Comparison of ENCODE assay signal across 1 mouse cellular context in the genomic region with DNA sequence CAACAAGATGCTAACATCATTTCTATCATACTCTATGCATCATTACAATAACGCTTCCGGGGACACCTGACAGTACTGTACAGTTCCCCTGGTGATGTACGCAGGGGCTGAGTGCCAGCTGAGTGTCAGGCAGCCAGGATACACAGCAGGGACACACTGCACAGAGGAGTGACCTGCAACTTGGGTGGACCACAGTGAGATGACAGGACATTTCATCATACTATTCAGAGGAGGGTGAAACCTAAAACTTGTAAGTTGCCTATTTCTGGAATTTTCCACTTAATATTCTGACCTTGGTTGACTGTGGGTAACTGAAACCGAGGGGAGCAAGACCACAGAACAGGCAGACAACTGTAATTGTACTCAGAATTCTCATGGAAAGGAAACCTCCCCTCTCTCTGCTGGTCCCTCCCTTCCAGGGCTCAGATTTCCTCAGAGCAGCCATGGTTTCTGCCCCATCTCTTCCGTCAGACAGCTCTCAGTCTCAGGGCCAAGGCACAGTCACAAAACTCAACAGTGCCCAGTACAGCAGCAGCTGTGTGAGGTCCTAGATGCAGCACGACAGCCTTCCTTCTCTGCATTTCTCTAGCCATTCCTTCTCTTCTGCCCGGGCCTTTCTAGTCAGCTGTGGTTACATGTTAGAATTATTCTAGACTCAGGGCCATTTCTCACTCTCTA.
A peak's percentile ranks its signal among the peaks of the same experiment; 100 is the strongest.
TF ChIP-seq lines count a peak whose summit lies in the region.

No protein-coding gene starts in this region.

TF ChIP-seq in myocyte, 11 proteins besides CTCF, POLR2A, EP300 and RAD21 (continued from another document):
- TF ChIP-seq USF1 (IDR thresholded peaks at IDR 0.05; ENCODE audit: low read depth) (no peak), SRF (IDR thresholded peaks at IDR 0.05; ENCODE audit: control insufficient read depth, insufficient read length, low read depth) (peak; percentile 21), MYOD1 (IDR thresholded peaks at IDR 0.05; ENCODE audit: control insufficient read depth in 1 of 3, insufficient read length in 2 of 3, low read depth in 2 of 3) (peak in 2 of 3 experiments; percentile 44 to 50), CEBPB (IDR thresholded peaks at IDR 0.05; ENCODE audit: insufficient read depth, poor library complexity, severe bottlenecking) (peak; percentile 99), MYOG (IDR thresholded peaks at IDR 0.05; ENCODE audit: control insufficient read depth in 1 of 3, insufficient read depth in 1 of 3, insufficient read length in 2 of 3, low read depth in 2 of 3) (peak in 1 of 3 experiments; percentile 65), MAX (IDR thresholded peaks at IDR 0.05; ENCODE audit: low read depth) (no peak)
